Comparison of ENCODE assay signal across 20 mouse cellular contexts in the genomic region with DNA sequence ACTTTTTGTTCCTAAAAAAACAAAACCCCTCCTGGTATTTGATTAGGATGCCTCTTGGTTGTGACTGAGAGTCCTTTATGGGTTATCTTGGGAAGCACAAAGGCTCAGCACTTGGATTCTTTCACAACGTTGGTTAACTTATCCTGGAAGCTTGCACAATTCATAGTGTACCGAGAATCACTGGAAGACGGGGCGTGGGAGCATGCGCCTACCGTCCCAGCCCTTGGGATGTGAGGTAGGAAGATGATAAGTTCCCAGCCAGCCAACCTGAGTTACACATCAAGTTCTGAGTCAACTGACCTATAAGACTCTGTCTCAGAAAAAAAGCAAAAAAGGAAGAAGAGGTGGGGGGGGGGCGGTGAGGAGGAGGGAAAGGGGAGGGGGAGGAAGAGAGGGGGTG. TPM values are rescaled to one million over a fixed set of nuclear protein-coding genes. Genes with fewer than 3 reads are reported as not detected.
"Had no signal": no experiment of that assay in that cellular context is flagged by ENCODE, and none has a peak within 500 bp of the region (broad histone marks: within the 10 kb centered on the region; RNA-seq: fewer than 3 reads in every experiment).

No protein-coding gene starts in this region.

- H3K4me2 ChIP-seq: lung, embryonic 15.5 days; midbrain, embryonic 11.5 days; midbrain, embryonic 13.5 days; midbrain, embryonic 15.5 days; neural tube, embryonic 12.5 days; stomach, embryonic 15.5 days had no signal

- H3K9ac ChIP-seq: liver, postnatal 0 days; lung, embryonic 15.5 days; midbrain, embryonic 13.5 days; midbrain, embryonic 15.5 days; neural tube, embryonic 12.5 days; stomach, embryonic 15.5 days had no signal

- H3K27me3 ChIP-seq: lung, embryonic 15.5 days; midbrain, embryonic 13.5 days; midbrain, embryonic 15.5 days; neural tube, embryonic 12.5 days; stomach, embryonic 15.5 days had no signal

- H3K36me3 ChIP-seq: lung, embryonic 15.5 days; midbrain, embryonic 13.5 days; midbrain, embryonic 15.5 days; neural tube, embryonic 12.5 days; stomach, embryonic 15.5 days had no signal

- H3K4me3 ChIP-seq: lung, embryonic 15.5 days; megakaryocyte, embryonic 14.5 days; midbrain, embryonic 13.5 days; midbrain, embryonic 15.5 days; neural tube, embryonic 12.5 days; stomach, embryonic 15.5 days had no signal

- DNase-seq: liver, postnatal 0 days; lung, adult 2 months; lung, postnatal 14 days; lung, postnatal 36 days; thymus, adult 2 months; thymus, postnatal 25 days; thymus, postnatal 4 days had no signal

- H3K4me1 ChIP-seq: lung, embryonic 15.5 days; midbrain, embryonic 13.5 days; midbrain, embryonic 15.5 days; neural tube, embryonic 12.5 days; stomach, embryonic 15.5 days had no signal

- H3K27ac ChIP-seq: lung, embryonic 15.5 days; macrophage; midbrain, embryonic 13.5 days; midbrain, embryonic 15.5 days; neural tube, embryonic 12.5 days; stomach, embryonic 15.5 days; stomach, postnatal 0 days had no signal

- ATAC-seq: liver, postnatal 0 days; lung, postnatal 0 days; midbrain, embryonic 13.5 days; midbrain, embryonic 15.5 days had no signal

- H3K9me3 ChIP-seq: lung, embryonic 15.5 days; midbrain, embryonic 13.5 days; midbrain, embryonic 15.5 days; neural tube, embryonic 12.5 days; stomach, embryonic 15.5 days had no signal

RNA-seq across cellular contexts. Expression of gene BC035947, which starts 6.9 kb away (rescaled TPM):
- total RNA-seq: megakaryocyte progenitor cell, adult 5-6 weeks; monocyte, adult 5-6 weeks; neutrophil, adult 5-6 weeks had no signal
- polyA plus RNA-seq: liver, postnatal 0 days; macrophage; thymus, adult 2 months had no signal

RNA-seq across cellular contexts. Expression of gene Mogat1, which starts 8.1 kb away (rescaled TPM):
- total RNA-seq: megakaryocyte progenitor cell, adult 5-6 weeks; monocyte, adult 5-6 weeks; neutrophil, adult 5-6 weeks had no signal
- polyA plus RNA-seq: liver, postnatal 0 days; macrophage; midbrain, embryonic 11.5 days had no signal
